Mouse (Mus musculus) adrenal gland, postnatal 4 days (tissue): ENCODE results near the gene Ubqln4. TPM values are rescaled to one million over a fixed set of nuclear protein-coding genes. Genes with fewer than 3 reads are reported as not detected.
"Not testable (repeated sequence)": the region's sequence is repeated elsewhere in the genome, so short reads cannot be mapped to it uniquely, and the experiment has no call there.

Source experiments
- DNase-seq, 2 experiments: peaks; one replicate each; pipeline ENCODE4 v3.0.0; 2021 to 2022; ENCODE audit warnings: low spot score in 2 of 2, mixed read lengths in 2 of 2
- total RNA-seq, 2 experiments: library from RNA; stranded (reverse); gene quantifications; 2 replicates each; pipeline ENCODE4 v1.2.3; 2021

Gene Ubqln4
- total RNA-seq, 2 experiments from 2014 or later: 52.6 to 62.6 TPM

DNA sequence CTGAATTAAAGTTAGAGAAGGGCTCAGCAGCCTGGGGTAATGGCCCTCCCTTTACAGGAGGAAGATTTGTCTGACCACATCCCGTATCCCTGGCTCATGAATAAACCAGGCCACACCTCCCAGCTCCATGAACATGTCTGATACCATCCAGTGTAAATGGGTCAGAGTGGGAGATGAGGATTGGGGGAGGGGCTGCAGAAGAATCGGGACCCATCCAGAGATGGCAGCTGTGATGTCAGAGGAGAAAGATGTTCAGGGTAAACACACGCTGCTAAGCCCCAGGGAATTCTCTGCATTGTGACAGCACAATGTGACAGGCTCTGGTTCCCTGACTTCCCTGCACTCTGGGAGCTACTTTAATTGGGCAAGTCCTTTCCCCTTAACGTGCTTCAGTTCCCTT is 9.9 kb downstream of the Ubqln4 start:
- no peak for DNase-seq

DNA sequence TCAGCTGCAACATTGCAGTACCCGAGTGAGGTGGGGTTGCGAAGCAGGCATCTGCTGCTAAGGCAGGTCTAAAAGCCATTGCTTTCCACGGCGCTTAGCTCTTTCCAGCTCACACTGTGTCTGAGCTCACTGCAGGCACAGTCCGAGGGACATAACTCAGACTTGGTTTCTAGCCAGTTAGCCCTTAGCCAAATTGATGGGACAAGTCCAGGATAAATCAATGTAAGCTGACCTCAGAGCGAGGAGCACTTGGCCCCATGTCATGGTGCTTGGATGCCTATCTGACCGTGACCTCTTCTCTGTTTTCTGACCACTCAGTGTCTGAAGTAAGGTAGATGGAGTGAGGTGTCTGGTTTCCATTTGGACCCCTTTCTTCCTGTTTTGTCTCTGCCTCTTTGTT is 10.4 kb downstream of the Ubqln4 start:
- no peak for DNase-seq

DNA sequence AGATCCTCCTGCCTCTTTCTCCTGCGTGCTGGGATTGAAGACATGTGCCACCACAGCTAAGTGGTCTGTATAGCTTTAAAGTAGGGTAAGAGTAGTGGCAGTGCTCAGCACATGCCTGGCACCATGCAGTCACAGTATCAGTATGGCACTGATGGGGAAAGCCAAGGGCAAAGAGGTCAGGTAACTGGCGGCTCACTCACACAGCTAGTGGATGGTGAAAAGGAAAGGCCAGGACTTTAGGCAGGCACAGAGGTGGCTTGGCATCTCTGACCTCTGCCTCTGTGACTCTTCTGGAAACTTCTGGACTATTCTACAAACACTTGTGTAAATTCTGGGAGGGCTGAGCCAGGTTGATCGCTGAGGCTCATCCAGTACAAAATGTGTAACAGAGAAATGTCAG is 12.6 kb downstream of the Ubqln4 start:
- DNase-seq: no peak

DNA sequence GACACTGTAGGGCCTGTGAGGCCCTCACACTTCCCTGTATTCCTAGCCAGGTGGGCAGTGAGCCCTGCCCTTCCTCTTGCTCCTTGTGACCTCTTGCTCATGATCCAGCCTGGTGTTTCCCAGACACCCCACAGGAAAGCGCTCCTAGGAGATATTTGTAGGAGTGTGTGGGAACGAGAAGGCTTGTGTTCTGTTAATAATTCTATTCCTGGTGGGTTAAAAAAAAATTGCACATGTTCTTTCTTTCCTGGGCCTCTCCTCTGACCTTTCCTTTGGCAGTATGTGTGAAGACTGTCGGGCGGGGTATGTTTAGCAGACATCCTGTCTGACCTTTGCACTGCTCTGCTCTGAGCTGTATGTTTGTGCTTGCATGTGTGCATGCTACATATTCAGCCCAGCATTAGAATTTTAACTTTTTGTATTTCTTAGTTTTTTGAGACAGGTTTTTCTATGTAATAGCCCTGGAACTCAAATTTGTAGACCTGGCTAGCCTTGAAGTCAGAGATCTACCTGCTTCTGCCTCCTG is 13.0 kb downstream of the Ubqln4 start:
- DNase-seq: no peak

DNA sequence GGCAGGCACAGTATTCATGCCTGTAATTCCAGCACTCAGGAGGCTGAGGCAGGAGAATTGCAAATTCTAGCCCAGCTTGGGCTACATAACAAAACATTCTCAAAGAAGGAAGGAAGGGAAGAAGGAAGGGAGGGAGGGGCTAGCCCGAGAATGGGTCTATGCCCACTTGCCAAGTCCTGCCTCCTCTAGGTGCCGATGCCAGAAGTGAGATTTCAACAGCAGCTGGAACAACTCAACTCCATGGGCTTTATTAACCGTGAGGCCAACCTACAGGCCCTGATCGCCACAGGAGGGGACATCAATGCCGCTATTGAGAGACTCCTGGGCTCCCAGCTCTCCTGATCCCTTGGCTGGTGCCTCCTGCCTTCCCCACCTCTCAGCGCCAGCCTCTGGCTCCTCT is 14.3 kb downstream of the Ubqln4 start:
- no peak for DNase-seq

DNA sequence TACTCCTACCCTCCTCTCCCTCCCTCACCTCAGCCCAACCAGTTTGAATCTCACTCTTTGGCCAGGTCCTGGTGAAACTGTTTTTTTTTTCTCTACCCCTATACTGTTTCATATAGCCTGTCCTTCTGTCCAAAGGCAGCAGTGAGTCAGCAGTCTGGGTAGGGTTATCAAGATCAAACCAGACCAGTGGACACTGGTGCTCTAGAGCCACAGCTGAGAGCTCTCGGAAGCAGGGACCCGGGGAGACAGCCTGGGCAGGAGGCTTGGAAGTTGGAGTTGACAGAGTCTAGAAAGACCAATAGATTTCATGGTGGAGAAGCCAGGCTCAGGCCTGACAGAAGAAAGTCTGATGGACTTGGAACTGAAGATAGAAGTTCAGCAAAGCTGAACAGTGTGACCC is 15.1 kb downstream of the Ubqln4 start:
- no peak for DNase-seq

DNA sequence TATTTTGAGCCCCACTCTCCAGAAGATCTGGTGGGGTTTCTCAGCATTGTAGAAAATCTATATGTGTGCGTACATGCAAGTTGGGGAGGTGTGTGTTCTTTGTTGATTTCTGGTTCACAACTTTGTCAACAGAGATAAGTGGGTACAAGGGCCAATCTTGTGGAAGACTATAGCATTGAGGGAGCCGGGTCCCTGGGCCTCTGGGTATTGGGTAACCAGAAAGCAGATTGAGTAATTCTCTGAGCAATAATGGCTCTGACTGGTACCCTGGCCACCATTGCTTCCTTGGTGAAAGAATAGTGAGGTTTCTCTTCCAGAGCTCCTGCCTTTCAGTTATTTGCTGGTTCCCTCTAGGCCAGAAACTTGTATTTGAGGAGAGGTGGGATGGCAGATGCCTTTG is 15.5 kb downstream of the Ubqln4 start:
- no peak for DNase-seq

DNA sequence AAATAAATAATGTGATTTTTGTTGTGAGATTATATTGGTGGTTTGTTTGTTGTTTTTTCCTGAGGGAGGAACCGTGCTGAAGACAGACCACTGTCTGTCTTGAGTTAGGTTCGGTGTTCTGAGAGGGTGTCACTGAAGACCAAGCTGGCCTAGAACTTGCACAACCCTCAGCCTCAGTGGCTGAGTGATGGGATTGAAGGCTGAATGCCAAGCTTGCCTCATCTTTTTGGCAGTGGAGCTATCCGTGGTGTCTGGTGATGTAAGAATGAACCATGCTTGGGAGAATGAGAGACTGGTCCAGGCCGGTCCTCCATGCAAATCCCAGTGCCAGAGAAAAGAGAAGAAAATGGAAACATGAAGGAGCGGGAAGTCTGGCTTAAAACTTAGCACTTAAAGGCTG is 16.1 kb downstream of the Ubqln4 start:
- no peak for DNase-seq

DNA sequence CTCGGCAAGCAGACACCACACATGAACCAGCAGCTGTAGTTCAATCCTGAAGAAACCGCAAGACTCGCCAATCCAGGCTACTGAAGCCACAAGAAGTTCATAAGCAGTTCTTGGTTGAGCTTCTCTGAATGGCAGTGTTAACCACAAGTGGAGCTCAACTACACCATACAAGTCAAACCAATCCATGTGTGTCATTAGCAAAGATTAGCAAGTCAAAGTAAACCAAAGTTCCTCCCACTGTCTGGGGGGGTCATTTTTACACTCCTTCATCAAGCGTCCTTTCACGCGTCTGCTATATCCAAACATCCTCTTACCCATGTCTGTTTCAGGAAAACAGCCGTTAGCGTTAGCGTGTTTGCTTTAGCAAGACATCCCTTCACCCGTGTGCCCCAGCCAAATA is 16.8 kb downstream of the Ubqln4 start:
- DNase-seq: no peak

DNA sequence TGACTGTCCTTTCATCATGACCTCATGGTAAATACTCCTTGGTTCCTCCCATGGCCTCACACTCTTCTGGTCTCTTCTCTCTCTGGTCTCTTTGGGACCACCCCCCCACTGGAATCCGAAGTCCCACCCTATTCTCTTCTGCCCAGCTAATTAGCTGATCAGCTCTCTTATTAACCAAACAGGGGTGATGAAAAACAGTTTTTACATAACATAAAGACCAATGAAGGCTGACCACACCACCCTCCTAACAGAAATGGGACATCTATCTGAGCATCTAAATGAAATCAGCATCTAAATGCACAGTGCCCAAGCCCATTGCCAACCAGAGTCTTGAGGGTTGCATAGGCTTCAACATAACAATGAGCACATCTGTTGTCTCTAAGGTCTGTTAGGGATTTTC is 18.3 kb downstream of the Ubqln4 start:
- DNase-seq: no peak

DNA sequence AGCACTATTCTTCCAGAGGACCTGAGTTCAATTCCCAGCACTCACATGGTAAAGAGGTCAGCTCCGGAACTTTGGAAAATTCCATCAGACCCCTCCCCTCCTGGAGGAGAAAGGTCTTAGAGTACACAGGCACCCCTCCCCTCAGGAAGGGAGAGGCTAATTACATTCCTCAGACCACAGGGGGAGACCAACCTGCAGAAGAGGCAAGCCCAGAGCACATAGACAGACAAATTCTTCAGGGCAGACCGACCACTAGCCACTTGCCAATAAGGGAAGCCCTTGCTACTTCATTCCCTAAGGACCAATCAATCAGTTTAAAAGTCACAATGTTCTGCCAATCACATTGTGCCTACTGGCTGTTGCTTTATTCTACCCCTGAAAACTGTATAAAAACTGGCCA is 19.3 kb downstream of the Ubqln4 start:
- no peak for DNase-seq

DNA sequence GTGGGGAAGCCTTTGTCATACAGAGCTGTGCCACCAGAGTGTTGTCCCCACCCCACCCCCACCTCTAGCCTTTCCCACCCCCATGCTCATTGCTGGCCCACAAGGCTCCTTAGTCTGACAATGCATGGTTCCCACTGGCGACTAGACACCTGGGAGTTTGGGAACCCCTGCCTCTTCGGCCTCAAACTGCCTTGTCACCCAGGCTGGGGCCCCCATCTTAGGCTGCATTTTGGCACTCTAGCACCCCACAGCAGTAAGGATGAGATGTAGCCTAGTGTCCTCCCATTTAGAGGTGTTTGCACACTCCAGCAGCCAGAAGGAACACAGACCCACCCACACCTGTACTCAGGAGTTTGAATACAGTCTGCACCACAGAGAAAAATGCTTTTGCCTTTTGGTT is 20.3 kb downstream of the Ubqln4 start:
- DNase-seq: no peak

DNA sequence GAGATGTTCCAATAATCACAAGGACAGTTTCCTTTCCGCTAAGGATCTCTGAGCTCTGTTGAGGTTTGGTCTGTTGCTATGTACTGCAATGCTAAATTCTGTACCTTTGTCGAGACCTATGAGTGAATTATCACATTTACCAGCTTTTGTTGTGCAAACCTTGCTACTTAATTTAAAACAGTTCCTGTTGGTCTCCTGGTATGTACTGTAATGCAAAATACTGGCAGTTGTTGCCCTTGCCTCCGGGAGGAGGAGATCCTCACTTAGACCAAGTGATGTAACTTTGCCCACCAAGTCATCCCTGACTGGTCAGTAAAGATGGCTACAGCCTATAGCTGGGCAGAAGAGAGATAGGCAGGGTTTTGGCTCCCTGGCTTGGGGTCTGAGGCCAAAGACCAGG is 22.0 kb downstream of the Ubqln4 start, which contains the start of gene Ssr2:
Gene Ssr2, plus strand, starts transcription at position 337 of the 400 bp plus-strand sequence.
- DNase-seq: no peak

DNA sequence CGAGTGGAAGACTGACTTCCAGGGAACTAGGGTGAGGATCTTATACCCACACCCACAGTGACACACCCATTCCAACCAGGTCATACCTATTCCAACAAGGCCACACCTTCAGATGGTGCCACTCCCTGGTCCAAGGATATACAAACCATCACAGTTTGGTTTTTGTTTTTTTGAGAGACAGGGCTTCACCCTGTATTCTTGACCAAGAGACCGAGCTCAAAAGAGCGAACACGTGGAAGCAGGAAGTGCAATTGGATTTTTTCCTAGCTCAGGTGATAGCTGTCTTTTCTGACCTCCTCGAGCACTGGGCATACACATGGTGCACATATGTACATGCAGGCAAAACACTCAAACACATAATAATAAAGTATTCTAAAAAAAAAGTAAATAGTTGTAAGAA is 24.3 kb downstream of the Ubqln4 start:
- DNase-seq: not testable (repeated sequence)

DNA sequence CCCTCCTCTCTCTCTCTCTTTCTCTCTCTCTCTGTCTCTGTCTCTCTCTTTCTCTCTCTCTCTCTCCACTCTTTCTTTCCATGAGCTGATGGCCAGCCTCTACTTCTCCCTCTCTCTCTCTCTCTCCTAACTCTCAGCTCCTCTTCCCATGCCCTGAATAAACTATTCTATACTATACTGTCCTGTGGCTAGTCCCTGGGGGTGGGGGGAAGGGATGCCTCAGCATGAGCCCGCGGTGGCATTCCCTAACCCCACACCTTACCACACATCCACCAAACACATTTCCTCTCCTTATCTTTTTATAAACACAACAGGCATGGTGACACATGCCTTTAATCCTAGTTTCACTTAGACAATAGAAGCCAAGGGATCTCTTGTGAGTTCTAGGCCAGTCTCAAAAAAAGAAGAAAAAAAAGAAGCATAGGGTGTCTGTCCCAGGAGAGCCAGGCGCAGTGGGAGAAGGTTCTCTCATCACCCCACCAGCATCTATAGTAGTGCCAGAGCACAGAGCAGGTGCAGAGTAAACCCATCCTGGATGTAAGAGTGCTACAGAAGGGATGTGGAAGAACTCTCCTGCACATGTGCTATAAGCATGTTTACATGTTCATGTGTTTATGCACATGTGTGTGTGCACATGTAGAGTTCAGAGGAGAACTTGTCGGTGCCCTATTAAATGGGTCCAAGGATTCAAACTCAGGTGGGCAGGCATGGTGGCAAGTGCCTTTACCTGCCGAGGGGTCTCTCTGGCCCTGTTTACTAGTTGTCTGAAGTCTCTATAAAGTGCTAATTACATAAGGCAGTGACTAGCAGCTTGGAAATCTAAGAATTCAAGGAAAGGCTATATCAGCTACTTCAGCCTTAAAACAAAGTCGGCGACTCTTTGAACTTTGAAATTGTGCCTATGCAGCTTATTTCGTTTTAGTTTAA is 25.2 kb downstream of the Ubqln4 start:
- no peak for DNase-seq

DNA sequence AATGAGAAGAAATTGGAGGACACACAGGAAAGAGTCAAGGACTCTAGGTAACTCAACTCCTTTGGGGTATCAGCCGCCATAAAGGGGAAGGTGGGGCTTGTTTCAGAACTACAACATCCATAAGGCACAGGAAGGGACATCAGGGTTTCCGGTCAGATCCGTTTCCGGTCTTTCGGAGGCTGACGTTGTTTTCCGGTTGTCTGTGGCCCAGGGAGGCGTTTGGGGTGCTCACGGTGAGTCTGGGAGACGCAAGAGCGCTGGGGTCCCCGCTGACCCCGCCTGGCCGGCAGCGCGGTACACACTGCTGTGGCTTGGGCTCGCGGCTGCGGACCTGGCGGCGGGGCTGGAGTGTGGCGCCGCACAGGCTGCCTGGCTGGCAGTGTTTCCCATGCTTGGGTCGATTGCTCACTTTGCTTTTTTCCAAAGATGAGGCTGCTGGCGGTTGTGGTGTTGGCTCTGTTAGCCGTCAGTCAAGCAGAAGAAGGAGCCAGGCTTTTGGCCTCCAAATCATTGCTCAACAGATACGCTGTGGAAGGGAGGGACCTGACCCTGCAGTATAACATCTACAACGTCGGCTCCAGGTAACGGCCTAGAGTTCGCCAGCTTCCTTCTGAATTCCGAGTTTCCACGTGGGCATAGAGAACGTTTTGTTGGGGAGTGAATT is 26.0 kb downstream of the Ubqln4 start:
- peak; percentile 32 to 49 for DNase-seq

DNA sequence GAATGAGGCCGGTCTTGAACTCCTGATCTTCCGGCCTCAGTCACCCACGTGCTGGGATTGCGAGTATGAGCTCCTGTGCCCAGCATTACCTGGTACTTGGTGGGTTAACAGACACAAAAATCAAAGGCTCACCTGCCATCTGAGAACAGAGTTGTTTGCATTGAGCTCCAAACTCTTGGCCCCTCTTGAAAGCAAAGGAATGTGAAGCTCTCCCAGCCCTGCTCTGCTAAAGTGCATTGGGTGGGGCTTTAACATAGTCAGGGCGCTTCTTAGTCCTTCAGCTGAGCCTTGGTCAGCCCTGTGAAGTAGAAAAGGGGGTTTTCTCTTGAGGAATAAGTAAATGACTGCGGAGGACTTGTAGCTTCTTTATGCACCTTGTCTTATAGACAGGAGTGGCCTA is 32.2 kb downstream of the Ubqln4 start:
- DNase-seq: no peak

DNA sequence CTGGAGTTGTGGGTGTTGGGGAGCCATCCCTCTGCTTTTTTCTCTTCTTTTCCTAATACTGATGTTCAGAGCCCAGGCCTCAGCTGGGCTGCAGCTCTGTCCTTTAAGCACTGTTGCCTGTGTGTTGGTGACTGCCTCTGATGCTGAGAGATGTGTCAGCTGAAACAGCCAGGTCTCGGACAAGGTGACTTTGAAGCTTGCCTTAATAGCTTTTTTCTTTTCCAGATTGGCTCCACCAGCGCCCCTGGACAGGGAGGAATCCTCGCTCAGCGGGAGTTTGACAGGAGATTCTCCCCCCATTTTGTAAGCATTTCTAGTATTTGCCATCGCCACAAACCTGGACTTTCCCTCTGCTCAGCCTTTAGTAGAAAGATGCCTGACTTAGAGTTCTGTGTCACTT is 33.1 kb downstream of the Ubqln4 start:
- DNase-seq: no peak

DNA sequence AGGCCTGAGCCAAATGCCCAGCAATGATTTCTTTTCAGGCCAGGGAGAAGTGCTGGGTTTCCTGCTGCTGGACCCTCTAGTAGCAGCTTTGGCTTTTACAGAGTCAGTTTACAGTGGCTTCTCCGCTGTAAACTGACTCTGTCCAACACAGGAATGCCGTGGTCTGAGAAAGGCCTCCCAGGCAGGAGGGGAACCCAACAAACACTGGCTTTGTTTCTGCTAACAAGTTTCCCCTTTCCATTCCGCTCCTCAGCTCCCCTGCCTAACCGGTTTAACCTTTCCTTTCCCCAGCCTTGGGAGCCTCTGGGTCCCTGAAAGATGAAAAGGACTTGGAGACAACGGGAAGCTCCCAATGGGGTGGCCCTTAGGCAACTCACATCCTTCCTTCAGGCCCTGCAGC is 36.7 kb downstream of the Ubqln4 start:
- no peak for DNase-seq

DNA sequence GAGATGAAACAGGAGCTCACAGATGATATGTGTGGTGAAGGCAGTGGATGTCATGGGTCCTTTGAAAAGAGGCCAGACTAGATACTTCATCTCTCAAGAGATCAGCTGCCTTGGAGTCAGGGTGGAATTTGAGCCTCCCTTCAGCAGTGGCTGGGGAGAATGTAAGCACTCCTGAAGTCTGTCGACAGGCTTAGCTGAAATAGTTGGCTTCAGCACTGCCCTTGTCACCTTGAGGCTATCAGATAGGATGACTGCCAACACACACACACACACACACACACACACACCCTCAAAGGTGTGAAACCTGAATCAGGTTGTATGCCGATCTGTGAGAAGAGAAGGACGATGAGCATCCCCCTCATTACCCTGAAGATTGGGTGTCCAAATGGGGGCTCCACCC is 37.5 kb downstream of the Ubqln4 start:
- no peak for DNase-seq

DNA sequence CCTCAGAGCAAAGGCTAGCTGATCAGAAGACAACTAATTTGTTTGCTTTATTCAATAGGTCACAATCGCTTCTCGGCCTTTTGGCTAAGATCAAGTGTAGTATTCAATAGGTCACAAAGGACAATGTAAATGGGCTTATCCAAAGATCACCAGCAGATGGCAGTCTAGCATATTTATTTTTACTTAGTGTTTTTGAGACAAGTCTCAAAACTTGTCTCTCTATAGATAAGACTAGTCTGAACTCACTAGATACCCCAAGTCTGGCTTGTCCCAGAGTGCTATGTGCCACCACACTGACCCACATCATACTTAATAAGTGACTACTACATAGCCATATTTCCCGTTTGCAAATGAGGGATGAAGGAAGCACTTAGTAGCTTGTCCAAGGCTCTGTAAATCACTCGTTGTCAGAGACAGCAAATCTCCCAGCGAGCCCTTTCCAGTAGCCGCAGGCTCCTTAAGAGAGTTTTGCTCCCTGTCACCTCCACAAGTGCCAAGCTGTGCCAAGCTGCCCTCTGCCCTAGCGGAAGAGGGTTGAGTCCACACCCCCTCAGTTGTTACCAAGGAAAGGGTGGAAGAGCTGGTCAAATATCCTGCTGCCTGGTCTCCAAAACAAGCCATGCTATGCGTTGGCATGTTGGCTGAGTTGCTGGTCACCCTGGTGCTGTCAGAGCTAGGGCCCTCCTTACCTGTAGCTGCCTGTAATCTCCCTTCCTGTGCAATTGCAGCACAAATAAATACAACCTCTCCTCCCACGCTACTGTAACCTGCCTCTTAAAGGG is 38.6 kb downstream of the Ubqln4 start:
- DNase-seq: no peak
